Mouse (Mus musculus) embryonic facial prominence, embryonic 10.5 days (tissue): ENCODE data around the gene Lrrc14b. TPM values are rescaled to one million over a fixed set of nuclear protein-coding genes. Genes with fewer than 3 reads are reported as not detected.

Experiments used
- DNase-seq: peaks from one replicate; pipeline ENCODE4 v3.0.0-alpha.2; 2017; ENCODE audit warnings: low spot score
- H3K27ac ChIP-seq: fragments of 300-500 bp; sonication (generic); replicated peaks from 2 replicates; pipeline ENCODE4 v1.5.1; 2016; ENCODE audit warnings: mild to moderate bottlenecking
- H3K27me3 ChIP-seq: fragments of 300-500 bp; sonication (generic); replicated peaks from 2 replicates; pipeline ENCODE4 v1.6.1; 2016; ENCODE audit warnings: low read depth, mild to moderate bottlenecking; ENCODE audit not compliant: poor library complexity, severe bottlenecking
- H3K36me3 ChIP-seq: fragments of 300-500 bp; sonication (generic); replicated peaks from 2 replicates; pipeline ENCODE4 v1.6.1; 2016; ENCODE audit warnings: mild to moderate bottlenecking, moderate library complexity
- H3K4me1 ChIP-seq: fragments of 300-500 bp; sonication (generic); 2 replicates; pipeline ENCODE4 v1.6.1; 2016
- H3K4me3 ChIP-seq: fragments of 300-500 bp; sonication (generic); 2 replicates; pipeline ENCODE4 v1.5.1; 2016; ENCODE audit warnings: mild to moderate bottlenecking, moderate library complexity
- H3K9me3 ChIP-seq: fragments of 300-500 bp; sonication (generic); 2 replicates; pipeline ENCODE4 v1.6.1; 2016; ENCODE audit warnings: mild to moderate bottlenecking
- WGBS: fragments of 180-500 bp; shearing (Covaris S2); methylation state at CpG from one replicate; pipeline ENCODE4 v1.1.7; 2016; 5-methylcytosine and 5-hydroxymethylcytosine counted together
- microRNA counts: library from miRNA; unstranded; fragments of <30 nt; microRNA quantifications from one replicate; lab custom pipeline; 2017
- microRNA-seq: library from miRNA; unstranded; fragments of <30 nt; microRNA quantifications from one replicate; pipeline ENCODE4, GENCODE M21; 2017
- polyA plus RNA-seq: library from polyadenylated mRNA; unstranded; fragments of >200 nt; fragmentation: Nextera tagmentation; extraction: Ambion mirVana; gene quantifications from 2 replicates; pipeline ENCODE4 v1.2.1, GENCODE M21; 2016

Gene Lrrc14b
- polyA plus RNA-seq, 1 experiment from 2014 or later: not detected

DNA sequence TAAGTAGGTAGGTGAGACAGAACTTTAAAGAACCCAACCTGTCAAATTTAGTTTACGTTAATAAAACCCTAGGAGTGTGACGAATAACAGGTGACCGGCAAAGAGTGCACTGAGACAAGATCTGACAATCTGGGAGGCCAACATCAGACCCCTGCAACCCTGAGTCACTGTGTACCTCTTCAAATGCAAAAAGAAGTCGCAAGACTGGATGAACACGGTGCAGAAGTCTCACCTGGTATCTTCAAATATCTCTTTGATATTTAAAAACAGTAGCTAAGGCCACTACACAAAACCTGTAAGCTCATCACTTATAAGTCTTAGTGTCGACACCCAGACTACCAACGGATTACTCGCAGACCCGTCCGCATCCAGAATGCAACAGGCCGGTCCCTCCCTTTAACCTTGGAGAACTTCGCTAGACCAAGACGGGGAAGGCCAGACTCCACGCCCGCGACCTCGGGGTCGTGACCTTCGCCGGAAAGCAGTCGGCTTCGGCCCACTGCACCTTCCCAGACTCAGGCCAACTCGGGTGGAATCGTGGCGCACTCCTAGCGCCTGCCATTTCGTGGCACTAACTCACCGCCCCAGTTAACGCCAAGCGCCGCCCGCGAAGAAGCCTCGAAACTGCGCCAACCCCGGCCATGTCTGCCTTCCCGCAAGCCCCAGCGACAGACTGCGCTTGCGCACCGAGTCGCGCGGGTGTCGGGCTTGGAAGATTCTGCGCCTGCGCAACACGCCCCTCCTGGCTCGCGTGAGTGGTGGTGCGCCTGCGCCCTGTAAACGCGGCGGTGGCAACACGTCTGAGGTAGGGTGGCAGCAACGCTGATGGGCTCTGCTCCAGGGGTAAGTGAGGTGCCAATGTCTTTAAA, 14.0 kb downstream of the Lrrc14b start, which contains the start of the genes Sdha and Ccdc127:
Gene Sdha, minus strand, starts transcription at position 715 of the 869 bp plus-strand sequence.
Gene Ccdc127, plus strand, starts transcription at position 744 of the 869 bp plus-strand sequence.
- H3K27me3 ChIP-seq: no peaks in the 10 kb centered on the region
- H3K36me3 ChIP-seq: peaks cover 27% of the 10 kb centered on the region
- H3K27ac ChIP-seq: peak within 1 kb of the TSS; percentile 97
- DNase-seq: peak; percentile 98
- H3K9me3 ChIP-seq: no peaks in the 10 kb centered on the region
- WGBS: 2% methylated on average over 57 of the region's 57 CpGs
- peak within 1 kb of the TSS; percentile 84 for H3K4me3 ChIP-seq
- H3K4me1 ChIP-seq: peaks cover 21% of the 10 kb centered on the region

DNA sequence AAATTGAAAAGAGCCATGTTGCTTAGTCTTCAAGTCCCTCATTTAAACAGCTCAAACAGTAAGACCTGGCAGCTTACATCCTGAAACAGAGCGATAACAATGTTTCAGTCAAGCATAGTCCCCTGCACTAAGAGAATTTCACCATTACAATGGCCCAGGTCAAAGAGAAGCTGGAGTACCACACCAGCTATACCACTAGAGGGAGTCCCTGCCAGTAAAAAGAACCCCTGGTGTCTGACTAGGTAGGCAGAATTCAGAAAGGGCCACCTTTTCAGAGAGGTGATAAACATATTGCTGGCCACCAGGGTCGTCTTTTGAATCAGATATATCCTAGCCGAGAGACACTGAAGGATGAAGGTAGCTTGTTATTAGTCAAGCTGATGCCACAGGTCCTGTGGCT, 22.8 kb downstream of the Lrrc14b start:
- Histone ChIP-seq H3K27me3 (no peaks in the 10 kb centered on the region), H3K36me3 (peaks cover 82% of the 10 kb centered on the region), H3K4me3 (no peak overlapping the region), H3K4me1 (no peaks in the 10 kb centered on the region), H3K9me3 (no peaks in the 10 kb centered on the region), H3K27ac (no peak overlapping the region)
- 58% methylated on average over 3 of the region's 3 CpGs for WGBS
- peak; percentile 26 for DNase-seq

DNA sequence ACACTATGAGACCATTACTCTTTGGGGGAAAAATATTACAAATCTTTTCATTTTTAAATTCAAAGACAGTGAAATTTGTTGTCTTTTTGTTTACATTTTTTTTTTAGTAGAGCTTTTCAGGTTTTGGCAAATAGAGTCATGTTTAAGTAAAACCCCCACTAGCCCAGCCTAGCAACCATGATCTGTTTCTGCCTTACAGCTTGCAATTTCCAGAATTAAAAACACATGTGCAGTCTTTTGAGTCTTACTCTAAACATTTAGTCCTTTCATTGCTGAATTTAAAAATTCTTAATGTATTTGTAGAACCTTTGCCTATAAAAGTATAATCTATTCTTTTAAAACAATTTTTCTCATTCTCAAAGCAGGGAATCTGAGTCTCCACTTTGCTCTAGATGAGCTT, 34.5 kb downstream of the Lrrc14b start:
- DNase-seq: no peak
- no peaks in the 10 kb centered on the region for H3K4me1 ChIP-seq
- no peak overlapping the region for H3K27ac ChIP-seq
- no peaks in the 10 kb centered on the region for H3K9me3 ChIP-seq
- no peaks in the 10 kb centered on the region for H3K27me3 ChIP-seq
- H3K4me3 ChIP-seq: no peak overlapping the region
- peaks cover 88% of the 10 kb centered on the region for H3K36me3 ChIP-seq

DNA sequence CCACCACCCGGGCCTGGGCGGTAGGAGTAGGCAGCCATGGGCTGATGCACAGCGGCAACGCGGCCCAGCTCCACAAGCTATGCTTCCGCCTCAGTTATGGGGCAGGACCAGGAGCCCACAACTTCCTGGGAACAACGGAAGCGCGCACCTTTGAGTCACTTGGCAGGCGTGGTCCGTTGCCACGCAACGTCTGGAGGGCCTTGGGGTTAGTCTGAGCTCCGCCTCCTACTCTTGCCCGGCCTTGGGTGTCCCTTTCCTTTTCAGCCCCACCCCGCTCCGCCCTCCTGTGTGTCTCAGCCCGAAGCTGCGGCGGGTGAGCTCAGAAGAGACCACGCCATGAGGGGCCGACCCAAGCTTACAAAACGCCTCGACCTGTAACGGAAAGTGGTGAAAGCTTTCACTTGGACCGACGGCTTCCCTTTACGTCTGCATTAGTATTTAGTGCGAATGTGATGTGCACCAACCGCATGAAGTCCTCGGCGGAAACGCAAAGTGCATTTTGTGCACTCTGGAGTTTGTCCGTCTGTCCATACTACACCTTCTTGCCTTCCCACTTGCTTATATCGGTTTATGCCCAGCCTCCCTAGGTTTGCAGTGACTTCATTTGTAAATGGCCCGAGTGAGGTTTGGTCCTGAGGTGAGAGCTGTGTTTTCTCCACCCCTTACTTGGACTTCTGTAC, 46.5 kb downstream of the Lrrc14b start, which contains the start of gene Pdcd6:
Gene Pdcd6, minus strand, starts transcription at position 411 of the 680 bp plus-strand sequence.
- peak within 1 kb of the TSS; percentile 85 for H3K27ac ChIP-seq
- H3K4me1 ChIP-seq: peaks cover 17% of the 10 kb centered on the region
- H3K9me3 ChIP-seq: no peaks in the 10 kb centered on the region
- WGBS: under 1% methylated on average over 36 of the region's 36 CpGs
- DNase-seq: peak; percentile 95
- peak within 1 kb of the TSS; percentile 85 for H3K4me3 ChIP-seq
- peaks cover 44% of the 10 kb centered on the region for H3K36me3 ChIP-seq
- no peaks in the 10 kb centered on the region for H3K27me3 ChIP-seq

DNA sequence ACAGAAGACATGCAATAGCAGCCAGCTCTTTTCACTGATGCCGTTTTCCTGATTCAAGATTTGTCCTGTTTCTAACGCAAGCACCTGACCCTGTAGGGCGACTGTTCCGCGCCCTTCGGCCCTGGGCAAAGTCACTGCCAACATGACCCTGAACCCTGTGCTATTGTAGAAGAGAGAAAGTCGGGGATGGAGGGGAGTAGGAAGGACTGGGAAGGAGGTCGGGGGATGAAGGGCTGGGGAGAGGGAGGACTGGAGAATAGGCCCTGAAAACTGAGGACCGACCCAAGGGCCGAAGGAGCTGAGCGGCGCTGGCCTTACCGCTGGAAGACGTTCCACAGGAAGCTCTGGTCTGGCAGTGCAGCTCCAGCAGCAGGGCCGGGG, 47.0 kb downstream of the Lrrc14b start:
- Histone ChIP-seq H3K27ac (peak overlapping the region; percentile 85), H3K36me3 (peaks cover 39% of the 10 kb centered on the region), H3K4me1 (peaks cover 17% of the 10 kb centered on the region)

DNA sequence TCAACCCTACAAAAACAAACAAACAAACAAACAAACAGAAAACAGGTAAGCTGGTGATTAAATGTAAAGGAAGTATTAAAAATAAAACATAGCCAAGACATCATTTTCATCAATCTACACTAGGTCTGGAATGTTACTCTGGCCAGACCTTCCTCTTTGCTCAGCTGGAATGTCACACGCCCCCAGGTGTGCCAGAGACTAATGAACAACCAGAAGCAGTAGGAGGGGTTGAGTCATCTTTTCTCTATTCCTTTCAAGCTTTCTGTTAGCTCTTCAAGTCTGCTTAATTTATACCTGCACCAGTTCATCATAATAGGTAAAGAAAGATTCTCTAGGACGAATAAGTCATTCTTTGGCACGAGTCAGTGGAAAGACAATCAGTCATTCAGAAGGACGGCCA, 47.4 kb downstream of the Lrrc14b start:
- no peak for DNase-seq
- peak overlapping the region; percentile 85 for H3K4me3 ChIP-seq
- peak overlapping the region; percentile 85 for H3K27ac ChIP-seq
- H3K27me3 ChIP-seq: no peaks in the 10 kb centered on the region
- H3K4me1 ChIP-seq: peaks cover 17% of the 10 kb centered on the region
- H3K36me3 ChIP-seq: peaks cover 39% of the 10 kb centered on the region
- H3K9me3 ChIP-seq: no peaks in the 10 kb centered on the region
- WGBS: 34% methylated on average over 4 of the region's 4 CpGs

More for the DNA sequence above, 47.0 kb downstream of the Lrrc14b start:
- H3K4me3 ChIP-seq: peak overlapping the region; percentile 85
- 4% methylated on average over 15 of the region's 15 CpGs for WGBS
- H3K9me3 ChIP-seq: no peaks in the 10 kb centered on the region
- no peaks in the 10 kb centered on the region for H3K27me3 ChIP-seq
- no peak for DNase-seq

DNA sequence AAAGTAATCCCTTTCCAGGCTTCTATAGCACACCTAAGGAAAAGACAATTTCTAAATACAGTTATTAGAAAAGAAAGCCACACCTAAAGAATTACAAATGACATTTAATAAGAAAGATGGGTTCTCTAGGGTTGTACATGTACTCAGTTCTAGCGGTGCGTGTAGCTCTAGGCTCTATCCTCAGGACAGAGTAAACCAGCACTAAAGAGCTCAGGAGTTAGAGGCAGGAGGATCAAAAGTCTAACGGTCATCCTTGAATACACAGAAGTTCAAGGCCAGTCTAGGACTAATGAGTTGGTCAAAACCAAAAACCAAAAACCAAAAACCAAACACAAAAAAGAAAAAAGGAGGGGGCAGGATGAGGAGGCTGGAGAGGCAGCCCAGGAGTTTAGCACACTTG, 49.2 kb downstream of the Lrrc14b start:
- Histone ChIP-seq H3K4me1 (peaks cover 17% of the 10 kb centered on the region), H3K4me3 (no peak overlapping the region), H3K36me3 (peaks cover 40% of the 10 kb centered on the region), H3K27ac (no peak overlapping the region), H3K9me3 (no peaks in the 10 kb centered on the region), H3K27me3 (no peaks in the 10 kb centered on the region)
- no peak for DNase-seq
- WGBS: 96% methylated on average over 3 of the region's 3 CpGs

MicroRNAs within 50 kb of the gene (microRNA counts, 519-probe panel; counts per million panel counts)
- microRNA mmu-miR-692 (lab: Ali Mortazavi, UCI): 188 counts per million, percentile 57 among the panel's probes with 10 or more counts

Small RNA genes lying within 50 kb of the gene (microRNA-seq; reads per million reads assigned to microRNA genes)
- not detected for gene Mir692-3

Other genes with a start within 250 kb of the Lrrc14b start
- 0.02 TPM in 1 of 2 replicates, not detected in the other for gene Slc9a3, start 242.5 kb downstream of the Lrrc14b start, polyA plus RNA-seq
- gene Exoc3, start 155.3 kb downstream of the Lrrc14b start, polyA plus RNA-seq: 77.4 and 82.2 TPM in 2 replicates
- 1.1 and 1.5 TPM in 2 replicates for gene Ahrr, start 71.7 kb downstream of the Lrrc14b start, polyA plus RNA-seq
- 128 and 135 TPM in 2 replicates for gene Pdcd6, start 46.4 kb downstream of the Lrrc14b start, polyA plus RNA-seq
- gene Sdha, start 13.7 kb downstream of the Lrrc14b start, polyA plus RNA-seq: 252 and 254 TPM in 2 replicates
- 55.8 and 59.1 TPM in 2 replicates for gene Ccdc127, start 13.7 kb downstream of the Lrrc14b start, polyA plus RNA-seq
- gene Zfp72, start 26.8 kb upstream of the Lrrc14b start, polyA plus RNA-seq: 6.4 and 6.9 TPM in 2 replicates
- gene Ftl1-ps1, start 35.7 kb upstream of the Lrrc14b start, polyA plus RNA-seq: 88.2 and 91.3 TPM in 2 replicates
- gene Zfp825, start 130.0 kb upstream of the Lrrc14b start, polyA plus RNA-seq: 22.1 and 25.9 TPM in 2 replicates